Mouse (Mus musculus): Measurements from ENCODE around the gene U2af1l4.

The U2af1l4 gene

GRCm38 (mm10) chr7:30553021-30553589 lies 10.0 kb upstream of the U2af1l4 start:
- DNase-seq: peak; percentile 41

- no peak for DNase-seq
These were observed 9.1 kb upstream of the U2af1l4 start for GRCm38 (mm10) chr7:30553810-30554584.

- DNase-seq: no peak
These were observed 6.1 kb upstream of the U2af1l4 start for GRCm38 (mm10) chr7:30556894-30557536.

- no peak for DNase-seq
These were observed 5.1 kb upstream of the U2af1l4 start for GRCm38 (mm10) chr7:30557901-30558514.

- DNase-seq: no peak
These were observed 4.3 kb upstream of the U2af1l4 start for GRCm38 (mm10) chr7:30558656-30559442.

GRCm38 (mm10) chr7:30559443-30559954 lies 3.6 kb upstream of the U2af1l4 start, which contains the start of gene Lin37:
Gene Lin37, minus strand, starts transcription at chr7:30559838.
- DNase-seq: peak; percentile 95

- no peak for DNase-seq
These were observed 2.8 kb upstream of the U2af1l4 start for GRCm38 (mm10) chr7:30560296-30560695.

- no peak for DNase-seq
These were observed 480 bp upstream of the U2af1l4 start for GRCm38 (mm10) chr7:30562526-30563116.

- no peak for DNase-seq
These were observed 792 bp downstream of the U2af1l4 start for GRCm38 (mm10) chr7:30563906-30564280.

- DNase-seq: no peak
These were observed 2.0 kb downstream of the U2af1l4 start, which contains the start of gene Igflr1 for GRCm38 (mm10) chr7:30564970-30565571. Gene Igflr1, plus strand, starts transcription at chr7:30565427.

GRCm38 (mm10) chr7:30566033-30566432 lies 2.9 kb downstream of the U2af1l4 start:
- no peak for DNase-seq

- DNase-seq: no peak
These were observed 4.5 kb downstream of the U2af1l4 start for GRCm38 (mm10) chr7:30567555-30567954.

- no peak for DNase-seq
These were observed 9.3 kb downstream of the U2af1l4 start for GRCm38 (mm10) chr7:30572389-30572788.

GRCm38 (mm10) chr7:30572969-30573368 lies 9.9 kb downstream of the U2af1l4 start:
- DNase-seq: no peak

GRCm38 (mm10) chr7:30579950-30580349 lies 16.8 kb downstream of the U2af1l4 start:
- DNase-seq: no peak

- DNase-seq: no peak
These were observed 18.4 kb downstream of the U2af1l4 start for GRCm38 (mm10) chr7:30581547-30581946.

GRCm38 (mm10) chr7:30584339-30584738 lies 21.2 kb downstream of the U2af1l4 start:
- DNase-seq: no peak

- no peak for DNase-seq
These were observed 22.1 kb downstream of the U2af1l4 start for GRCm38 (mm10) chr7:30585170-30585569.

GRCm38 (mm10) chr7:30586455-30587020 lies 23.4 kb downstream of the U2af1l4 start:
- no peak for DNase-seq

- DNase-seq: peak; percentile 37
These were observed 25.0 kb downstream of the U2af1l4 start for GRCm38 (mm10) chr7:30587842-30588667.

Data from lung, postnatal 14 days (tissue).